Mouse (Mus musculus) embryonic facial prominence, embryonic 11.5 days (tissue): ENCODE results near the gene Twistnb. TPM values are rescaled to one million over a fixed set of nuclear protein-coding genes. Genes with fewer than 3 reads are reported as not detected.

ENCODE experiments used
- ATAC-seq: fragments of 200-750 bp; cut with Nextera tagmentation; replicated peaks from 2 replicates; pipeline ENCODE4 v1.8.0; 2017; ENCODE audit warnings: low read depth; ENCODE audit not compliant: insufficient number of reproducible peaks, low FRiP score, low TSS enrichment
- DNase-seq: peaks from one replicate; pipeline ENCODE4 v3.0.0-alpha.2; 2015; ENCODE audit warnings: low spot score
- H3K27ac ChIP-seq: fragments of 300-500 bp; sonication (generic); replicated peaks from 2 replicates; pipeline ENCODE4 v1.5.1; 2014; ENCODE audit warnings: mild to moderate bottlenecking, low read depth, low read length, control low read depth
- H3K27me3 ChIP-seq: fragments of 300-500 bp; sonication (generic); 2 replicates; pipeline ENCODE4 v1.6.1; 2014; ENCODE audit warnings: mild to moderate bottlenecking, low read length, moderate library complexity, mixed read lengths; ENCODE audit not compliant: control insufficient read depth, insufficient read depth
- H3K36me3 ChIP-seq: fragments of 300-500 bp; sonication (generic); replicated peaks from 2 replicates; pipeline ENCODE4 v1.6.1; 2014; ENCODE audit warnings: low read depth, mild to moderate bottlenecking, low read length, moderate library complexity, mixed read lengths; ENCODE audit not compliant: control insufficient read depth, insufficient read depth
- H3K4me1 ChIP-seq: fragments of 300-500 bp; sonication (generic); 2 replicates; pipeline ENCODE4 v1.6.1; 2014; ENCODE audit warnings: low read length, mixed read lengths; ENCODE audit not compliant: control insufficient read depth, insufficient read depth
- H3K4me2 ChIP-seq: fragments of 300-500 bp; sonication (generic); 2 replicates; pipeline ENCODE4 v1.6.1; 2014; ENCODE audit warnings: low read depth, mild to moderate bottlenecking, control low read depth, low read length, moderate library complexity
- H3K4me3 ChIP-seq: fragments of 300-500 bp; sonication (generic); 2 replicates; pipeline ENCODE4 v1.5.1; 2014; ENCODE audit warnings: low read depth, low read length, control low read depth
- H3K9ac ChIP-seq: fragments of 300-500 bp; sonication (generic); replicated peaks from 2 replicates; pipeline ENCODE4 v1.6.1; 2014; ENCODE audit warnings: mild to moderate bottlenecking, control low read depth, low read length
- H3K9me3 ChIP-seq: fragments of 300-500 bp; sonication (generic); replicated peaks from 2 replicates; pipeline ENCODE4 v1.6.1; 2016; ENCODE audit warnings: mild to moderate bottlenecking, low read length, inconsistent platforms, mixed read lengths; ENCODE audit not compliant: control insufficient read depth
- WGBS: fragments of 180-500 bp; shearing (Covaris S2); extraction: QIAGEN DNeasy Blood & Tissue Kit; methylation state at CpG from one replicate; pipeline ENCODE4 v1.1.7; 2014; 5-methylcytosine and 5-hydroxymethylcytosine counted together
- polyA plus RNA-seq: library from polyadenylated mRNA; unstranded; fragments of >200 nt; fragmentation: Nextera tagmentation; extraction: Ambion mirVana; gene quantifications from 2 replicates; pipeline ENCODE4 v1.2.1, GENCODE M21; 2014

Gene Twistnb
- polyA plus RNA-seq, 1 experiment from 2014 or later, result 61.9 TPM

- DNase-seq (peak; percentile 75), ATAC-seq (no peak)
- H3K4me1 ChIP-seq, result no peaks in the 10 kb centered on the region
- H3K27ac ChIP-seq, result no peak overlapping the region
- H3K36me3 ChIP-seq, result no peaks in the 10 kb centered on the region
- H3K9me3 ChIP-seq, result no peaks in the 10 kb centered on the region
- WGBS, result 22% methylated on average over 5 of the region's 5 CpGs
- no peak overlapping the region for H3K9ac ChIP-seq
- H3K4me3 ChIP-seq, result no peak overlapping the region
- H3K27me3 ChIP-seq, result no peaks in the 10 kb centered on the region
- H3K4me2 ChIP-seq, result no peak overlapping the region
Observed at GRCm38 (mm10) chr12:33480975-33481374, 51.5 kb downstream of the Twistnb start.

DNA sequence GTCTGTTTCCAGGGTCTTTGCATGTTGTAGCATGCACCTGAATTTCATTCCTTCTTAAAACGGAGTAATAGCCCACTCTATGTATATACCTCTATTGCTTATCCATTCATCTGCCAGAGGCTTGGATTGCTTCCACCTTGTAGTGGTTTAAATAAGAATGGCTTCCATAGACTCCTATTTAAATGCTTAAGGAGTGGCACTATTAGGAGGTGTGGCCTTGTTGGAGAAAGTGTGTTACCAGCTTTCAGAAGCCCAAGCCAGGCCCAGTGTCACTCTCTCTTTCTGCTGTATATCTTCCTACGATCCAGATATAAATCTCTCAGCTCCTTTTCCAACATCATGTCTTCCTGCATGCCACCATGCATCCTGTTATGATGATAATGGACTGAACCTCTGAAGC, 53.5 kb downstream of the Twistnb start:
- no peaks in the 10 kb centered on the region for H3K9me3 ChIP-seq
- no peak overlapping the region for H3K9ac ChIP-seq
- no peaks in the 10 kb centered on the region for H3K36me3 ChIP-seq
- no peak overlapping the region for H3K4me3 ChIP-seq
- 85% methylated on average over 2 of the region's 2 CpGs for WGBS
- no peaks in the 10 kb centered on the region for H3K27me3 ChIP-seq
- no peaks in the 10 kb centered on the region for H3K4me1 ChIP-seq
- ATAC-seq (no peak), DNase-seq (no peak)
- H3K4me2 ChIP-seq, result no peak overlapping the region
- no peak overlapping the region for H3K27ac ChIP-seq

Other genes starting within 250 kb of the Twistnb start
- gene Efcab10, start 34.8 kb upstream of the Twistnb start, polyA plus RNA-seq, result 0.66 and 0.78 TPM in 2 replicates